Mouse (Mus musculus) thymus, adult 2 months (tissue): Measurements from ENCODE around the gene Igf1. TPM values are rescaled to one million over a fixed set of nuclear protein-coding genes. Genes with fewer than 3 reads are reported as not detected.

ENCODE experiments used
- DNase-seq: peaks from one replicate; pipeline ENCODE4 v3.0.0; 2021
- H3K27ac ChIP-seq: fragments of 200-500 bp; 2 replicates; pipeline ENCODE4 v1.5.1; 2012; ENCODE audit warnings: low read length, control low read depth; ENCODE audit not compliant: control insufficient read depth, insufficient read depth
- H3K27me3 ChIP-seq: fragments of 200-500 bp; 2 replicates; pipeline ENCODE4 v1.6.1; 2012; ENCODE audit warnings: mild to moderate bottlenecking, low read length, moderate library complexity, mixed read lengths; ENCODE audit not compliant: control insufficient read depth, insufficient read depth
- H3K36me3 ChIP-seq: fragments of 200-500 bp; 2 replicates; pipeline ENCODE4 v1.6.1; 2012; ENCODE audit warnings: mild to moderate bottlenecking, low read length, moderate library complexity; ENCODE audit not compliant: control insufficient read depth, insufficient read depth
- H3K4me1 ChIP-seq: fragments of 200-500 bp; replicated peaks from 2 replicates; pipeline ENCODE4 v1.6.1; 2012; ENCODE audit warnings: low read length; ENCODE audit not compliant: control insufficient read depth, insufficient read depth
- H3K4me3 ChIP-seq: fragments of 200-500 bp; 2 replicates; pipeline ENCODE4 v1.5.1; 2012; ENCODE audit warnings: mild to moderate bottlenecking, low read length, control low read depth, moderate library complexity; ENCODE audit not compliant: control insufficient read depth, insufficient read depth
- CTCF ChIP-seq: fragments of 200-500 bp; IDR thresholded peaks from 2 replicates; pipeline ENCODE4 v1.5.1; 2012; ENCODE audit warnings: mild to moderate bottlenecking, control low read depth, low read length, moderate library complexity, borderline replicate concordance; ENCODE audit not compliant: control insufficient read depth, poor library complexity, insufficient read depth; ENCODE audit errors: extremely low read depth
- POLR2A ChIP-seq: fragments of 200-500 bp; IDR thresholded peaks from 2 replicates; pipeline ENCODE4 v1.6.1; 2012; ENCODE audit warnings: mild to moderate bottlenecking, low read length, control low read depth, moderate library complexity; ENCODE audit not compliant: control insufficient read depth, poor library complexity, insufficient read depth; ENCODE audit errors: extremely low read depth
- WGBS: fragments of 180-500 bp; shearing (Covaris S2); methylation state at CpG from one replicate; pipeline ENCODE4 v1.1.7; 2018; 5-methylcytosine and 5-hydroxymethylcytosine counted together
- polyA plus RNA-seq: library from polyadenylated mRNA; depleted of rRNA; stranded (reverse); fragments of >200 nt; gene quantifications from 2 replicates; pipeline ENCODE4 v1.2.3, GENCODE M21; 2012

Igf1 gene
- polyA plus RNA-seq, 1 experiment, result 59.2 TPM

- H3K4me3 ChIP-seq, result no peak overlapping the region
- TF ChIP-seq CTCF, result no peak
- no peak for TF ChIP-seq POLR2A
- whole genome bisulfite sequencing, result 94% methylated on average over 4 of the region's 4 CpGs
- H3K36me3 ChIP-seq, result no peaks in the 10 kb centered on the region
- H3K4me1 ChIP-seq, result no peaks in the 10 kb centered on the region
- H3K27me3 ChIP-seq, result no peaks in the 10 kb centered on the region
- H3K27ac ChIP-seq, result no peak overlapping the region
- no peak for DNase-seq
Observed at GRCm38 (mm10) chr10:87894461-87895120, 36.5 kb downstream of the Igf1 start.

- DNase-seq, result no peak
- no peak for TF ChIP-seq CTCF
- no peak for TF ChIP-seq POLR2A
- H3K4me1 ChIP-seq, result no peaks in the 10 kb centered on the region
- H3K27ac ChIP-seq, result no peak overlapping the region
- no peaks in the 10 kb centered on the region for H3K36me3 ChIP-seq
- no peaks in the 10 kb centered on the region for H3K27me3 ChIP-seq
- 82% methylated on average over 2 of the region's 2 CpGs for WGBS
- H3K4me3 ChIP-seq, result no peak overlapping the region
Observed at GRCm38 (mm10) chr10:87895351-87895750, 37.3 kb downstream of the Igf1 start.

- Histone ChIP-seq H3K4me3 (no peak overlapping the region), H3K36me3 (no peaks in the 10 kb centered on the region), H3K4me1 (no peaks in the 10 kb centered on the region), H3K27ac (no peak overlapping the region), H3K27me3 (no peaks in the 10 kb centered on the region)
- no peak for TF ChIP-seq CTCF
- TF ChIP-seq POLR2A, result no peak
- 97% methylated on average over 4 of the region's 4 CpGs for WGBS
- no peak for DNase-seq
Observed at GRCm38 (mm10) chr10:87897331-87897730, 39.3 kb downstream of the Igf1 start.

GRCm38 (mm10) chr10:87898826-87899225, 40.8 kb downstream of the Igf1 start:
- WGBS, result 95% methylated on average over 3 of the region's 3 CpGs
- no peaks in the 10 kb centered on the region for H3K36me3 ChIP-seq
- H3K27ac ChIP-seq, result no peak overlapping the region
- no peaks in the 10 kb centered on the region for H3K27me3 ChIP-seq
- no peaks in the 10 kb centered on the region for H3K4me1 ChIP-seq
- no peak overlapping the region for H3K4me3 ChIP-seq
- DNase-seq, result no peak
- TF ChIP-seq CTCF (no peak), POLR2A (no peak)

GRCm38 (mm10) chr10:87901916-87902315, 43.9 kb downstream of the Igf1 start:
- no peak overlapping the region for H3K4me3 ChIP-seq
- TF ChIP-seq CTCF (no peak), POLR2A (no peak)
- H3K36me3 ChIP-seq, result no peaks in the 10 kb centered on the region
- no peak overlapping the region for H3K27ac ChIP-seq
- no peaks in the 10 kb centered on the region for H3K4me1 ChIP-seq
- no peak for DNase-seq
- 96% methylated on average over 7 of the region's 7 CpGs for whole genome bisulfite sequencing
- no peaks in the 10 kb centered on the region for H3K27me3 ChIP-seq

GRCm38 (mm10) chr10:87904324-87904723, 46.3 kb downstream of the Igf1 start:
- TF ChIP-seq CTCF (no peak), POLR2A (no peak)
- H3K36me3 ChIP-seq, result no peaks in the 10 kb centered on the region
- no peaks in the 10 kb centered on the region for H3K4me1 ChIP-seq
- H3K27ac ChIP-seq, result no peak overlapping the region
- no peak for DNase-seq
- 89% methylated on average over 5 of the region's 5 CpGs for WGBS
- H3K4me3 ChIP-seq, result no peak overlapping the region
- H3K27me3 ChIP-seq, result no peaks in the 10 kb centered on the region

GRCm38 (mm10) chr10:87905087-87905486, 47.0 kb downstream of the Igf1 start:
- DNase-seq, result no peak
- Histone ChIP-seq H3K4me1 (no peaks in the 10 kb centered on the region), H3K36me3 (no peaks in the 10 kb centered on the region), H3K27me3 (no peaks in the 10 kb centered on the region), H3K4me3 (no peak overlapping the region), H3K27ac (no peak overlapping the region)
- TF ChIP-seq CTCF, result no peak
- no peak for TF ChIP-seq POLR2A
- 95% methylated on average over 3 of the region's 3 CpGs for WGBS
